In genomic region chr8:31372397-31372796, GRCm38 (mm10) we compare ENCODE assay signal across 11 mouse cellular contexts.
A peak's percentile ranks its signal among the peaks of the same experiment; 100 is the strongest.
DNase-seq lines count a peak whose midpoint lies in the region; ATAC-seq and TF ChIP-seq lines count a peak whose summit lies in the region.
"Had no signal": no experiment of that assay in that cellular context is flagged by ENCODE, and none has a peak within 500 bp of the region (broad histone marks: within the 10 kb centered on the region; RNA-seq: fewer than 3 reads in every experiment).

No protein-coding gene starts in this region.

- TF ChIP-seq POLR2A in CH12.LX (IDR thresholded peaks at IDR 0.05; ENCODE audit: low read depth, low read length) = no peak
- no peak for TF ChIP-seq POLR2A in MEL (IDR thresholded peaks at IDR 0.05; ENCODE audit: control insufficient read depth in 1 of 2, insufficient read depth in 1 of 2, low read depth in 1 of 2, low read length in 2 of 2, poor library complexity in 1 of 2)

- WGBS in kidney, embryonic 16.5 days = 79% methylated on average over 2 of the region's 2 CpGs
- WGBS in forebrain, embryonic 15.5 days = 63% methylated on average over 2 of the region's 2 CpGs

- no peaks in the 10 kb centered on the region for H3K4me1 ChIP-seq in kidney, embryonic 16.5 days (ENCODE audit: insufficient read depth, low read length)
- no peaks in the 10 kb centered on the region; a peak in 1 of 4 replicates for H3K4me1 ChIP-seq in CH12.LX (ENCODE audit: control insufficient read depth in 1 of 2, insufficient read depth in 2 of 2)
- H3K4me1 ChIP-seq in MEL (ENCODE audit: control insufficient read depth in 1 of 2, insufficient read depth in 2 of 2, low read length in 2 of 2) = no peaks in the 10 kb centered on the region
- no peaks in the 10 kb centered on the region for H3K4me1 ChIP-seq in forebrain, embryonic 15.5 days
- H3K4me1 ChIP-seq: embryonic facial prominence, embryonic 15.5 days; limb, embryonic 12.5 days had no signal

- H3K27ac ChIP-seq in kidney, embryonic 16.5 days (ENCODE audit: low read length) = no peak overlapping the region
- no peak overlapping the region for H3K27ac ChIP-seq in CH12.LX (ENCODE audit: insufficient read depth, low read depth)
- no peak overlapping the region for H3K27ac ChIP-seq in MEL (ENCODE audit: control insufficient read depth, low read depth, low read length)
- no peak overlapping the region for H3K27ac ChIP-seq in forebrain, embryonic 15.5 days (replicated peaks)
- H3K27ac ChIP-seq: embryonic facial prominence, embryonic 15.5 days; heart, embryonic 10.5 days; limb, embryonic 12.5 days had no signal

- H3K4me3 ChIP-seq in kidney, embryonic 16.5 days (ENCODE audit: low read length) = no peak overlapping the region
- H3K4me3 ChIP-seq in CH12.LX (replicated peaks in 1 of 3; ENCODE audit: low read depth in 2 of 3, low read length in 2 of 3, poor library complexity in 1 of 3) (no peak overlapping the region), MEL (ENCODE audit: control insufficient read depth in 1 of 2, insufficient read depth in 1 of 2, low read depth in 2 of 2, low read length in 2 of 2) (no peak overlapping the region)
- H3K4me3 ChIP-seq in forebrain, embryonic 15.5 days = no peak overlapping the region
- H3K4me3 ChIP-seq: embryonic facial prominence, embryonic 15.5 days; heart, embryonic 10.5 days; limb, embryonic 12.5 days had no signal

- 0 out of 2 replicates have a peak, but pooled peaks have one; percentile 39 for ATAC-seq in kidney, embryonic 16.5 days (ENCODE audit: low FRiP score, low TSS enrichment)
- ATAC-seq in forebrain, embryonic 15.5 days (replicated peaks) = 0 out of 2 replicates have a peak, but pooled peaks have one; percentile 46

- TF ChIP-seq EP300 in CH12.LX (IDR thresholded peaks at IDR 0.05; ENCODE audit: low read length) (no peak), MEL (IDR thresholded peaks at IDR 0.05; ENCODE audit: low read depth in 1 of 2, low read length in 2 of 2) (no peak)

- no peaks in the 10 kb centered on the region for H3K36me3 ChIP-seq in kidney, embryonic 16.5 days (ENCODE audit: insufficient read depth, low read length)
- H3K36me3 ChIP-seq in CH12.LX (replicated peaks in 1 of 2; ENCODE audit: control insufficient read depth in 1 of 2, insufficient read depth in 1 of 2, low read length in 1 of 2) = no peaks in the 10 kb centered on the region
- H3K36me3 ChIP-seq in MEL (ENCODE audit: control insufficient read depth in 1 of 2, insufficient read depth in 2 of 2, low read length in 2 of 2) = no peaks in the 10 kb centered on the region
- H3K36me3 ChIP-seq in forebrain, embryonic 15.5 days = no peaks in the 10 kb centered on the region
- H3K36me3 ChIP-seq: embryonic facial prominence, embryonic 15.5 days; heart, embryonic 10.5 days; limb, embryonic 12.5 days had no signal

- in situ Hi-C loops in CH12.LX (cut with MboI; ENCODE audit: low pct_ligation_motif_present, low pct_unique_long_range_greater_than_20kb, low sequenced_read_pairs) = no loop called here

- H3K27me3 ChIP-seq in kidney, embryonic 16.5 days (ENCODE audit: insufficient read depth, low read length) = no peaks in the 10 kb centered on the region
- H3K27me3 ChIP-seq in CH12.LX (replicated peaks) (peaks cover 23% of the 10 kb centered on the region), MEL (ENCODE audit: control insufficient read depth in 1 of 2, insufficient read depth in 2 of 2, low read length in 2 of 2) (peaks cover 0 to 2% of the 10 kb centered on the region in 2 experiments; a peak in 1 of 4 replicates)
- H3K27me3 ChIP-seq in forebrain, embryonic 15.5 days = no peaks in the 10 kb centered on the region
- H3K27me3 ChIP-seq: embryonic facial prominence, embryonic 15.5 days; limb, embryonic 12.5 days had no signal

- peak; percentile 57 to 62 for TF ChIP-seq CTCF in CH12.LX (conservative IDR thresholded peaks at IDR 0.05 in 1 of 2, IDR thresholded peaks at IDR 0.05 in 1 of 2; ENCODE audit: low read depth in 2 of 2, low read length in 2 of 2)
- TF ChIP-seq CTCF in MEL (IDR thresholded peaks at IDR 0.05 in 2 of 3, conservative IDR thresholded peaks at IDR 0.05 in 1 of 3; ENCODE audit: control insufficient read depth in 1 of 3, insufficient read depth in 1 of 3, low read depth in 2 of 3, low read length in 3 of 3, poor library complexity in 1 of 3, severe bottlenecking in 1 of 3) = peak in 2 of 3 experiments; percentile 45 to 46; a peak in 4 of 6 replicates

- H3K9ac ChIP-seq in kidney, embryonic 16.5 days (replicated peaks; ENCODE audit: low read length) = no peak overlapping the region
- no peak overlapping the region for H3K9ac ChIP-seq in CH12.LX (ENCODE audit: insufficient read depth, low read depth)
- no peak overlapping the region for H3K9ac ChIP-seq in MEL (ENCODE audit: control insufficient read depth, low read depth, low read length, poor library complexity, severe bottlenecking)
- H3K9ac ChIP-seq in forebrain, embryonic 15.5 days (replicated peaks) = no peak overlapping the region
- H3K9ac ChIP-seq: embryonic facial prominence, embryonic 15.5 days; limb, embryonic 12.5 days had no signal

- no peaks in the 10 kb centered on the region for H3K9me3 ChIP-seq in kidney, embryonic 16.5 days (ENCODE audit: low read length)
- H3K9me3 ChIP-seq in CH12.LX (replicated peaks; ENCODE audit: low read length) (no peaks in the 10 kb centered on the region), MEL (replicated peaks; ENCODE audit: insufficient read depth, low read length) (no peaks in the 10 kb centered on the region)
- no peaks in the 10 kb centered on the region for H3K9me3 ChIP-seq in forebrain, embryonic 15.5 days
- H3K9me3 ChIP-seq: embryonic facial prominence, embryonic 15.5 days; heart, embryonic 10.5 days; limb, embryonic 12.5 days had no signal

- peak; percentile 51 for TF ChIP-seq RAD21 in CH12.LX (IDR thresholded peaks at IDR 0.05; ENCODE audit: low read depth, low read length)
- TF ChIP-seq RAD21 in MEL (IDR thresholded peaks at IDR 0.05; ENCODE audit: low read depth, low read length) = peak; percentile 30

- H3K79me2 ChIP-seq in CH12.LX (replicated peaks; ENCODE audit: control insufficient read depth, extremely low read depth, insufficient read depth, poor library complexity, severe bottlenecking) (no peaks in the 10 kb centered on the region), MEL (ENCODE audit: control insufficient read depth, insufficient read depth, low read length, poor library complexity) (no peaks in the 10 kb centered on the region)

- H3K4me2 ChIP-seq in kidney, embryonic 16.5 days (replicated peaks; ENCODE audit: low read depth, low read length) = no peak overlapping the region
- H3K4me2 ChIP-seq in CH12.LX (ENCODE audit: insufficient read depth, low read depth, poor library complexity, severe bottlenecking) = no peak overlapping the region
- no peak overlapping the region for H3K4me2 ChIP-seq in forebrain, embryonic 15.5 days (replicated peaks)
- H3K4me2 ChIP-seq: embryonic facial prominence, embryonic 15.5 days; limb, embryonic 12.5 days had no signal

- no peak for DNase-seq in kidney, adult 11 months
- peak; percentile 39 for DNase-seq in CH12.LX (ENCODE audit: extremely low read depth)
- DNase-seq in MEL (ENCODE audit: low read depth, low spot score) = peak; percentile 19
- no peak for DNase-seq in urinary bladder, postnatal 25 days (ENCODE audit: low spot score)
- DNase-seq in cerebellum, adult 11 months = no peak
- DNase-seq: kidney, postnatal 25 days had no signal

- dilution Hi-C loops in CH12.LX (cut with MboI; ENCODE audit: extremely low pct_ligation_motif_present, extremely low pct_unique_long_range_greater_than_20kb, low sequenced_read_pairs) = no loop called here

TF ChIP-seq in CH12.LX, 34 proteins besides CTCF, POLR2A, EP300 and RAD21:
- 0 out of 2 replicates have a peak, but pooled peaks have one; percentile 14 for TF ChIP-seq SMC3 (IDR thresholded peaks at IDR 0.05; ENCODE audit: low read depth, low read length)
- no peak for TF ChIP-seq MXI1 (IDR thresholded peaks at IDR 0.05; ENCODE audit: low read depth, low read length)

TF ChIP-seq in MEL, 35 proteins besides CTCF, POLR2A, EP300 and RAD21:
- TF ChIP-seq ZC3H11A (IDR thresholded peaks at IDR 0.05; ENCODE audit: low read depth, low read length) = 0 out of 2 replicates have a peak, but pooled peaks have one; percentile 14
- no peak for TF ChIP-seq MXI1 (IDR thresholded peaks at IDR 0.05; ENCODE audit: low read depth, low read length)
- peak; percentile 30; the same call in 1 of the 2 replicates for TF ChIP-seq SMC3 (IDR thresholded peaks at IDR 0.05; ENCODE audit: low read depth, low read length)

Comparison
In these comparisons a context has a peak if more than half of its experiments do, and no peak if none do; other contexts are left out.
1. DNase-seq: peak in CH12.LX (single experiment) and MEL (single experiment); none in kidney, adult 11 months (single experiment), urinary bladder, postnatal 25 days (single experiment) and cerebellum, adult 11 months (single experiment).